Mouse (Mus musculus): Measurements from ENCODE around the gene Serbp1. TPM values are rescaled to one million over a fixed set of nuclear protein-coding genes. Genes with fewer than 3 reads are reported as not detected.
A peak's percentile ranks its signal among the peaks of the same experiment; 100 is the strongest.

Serbp1 gene
- total RNA-seq, 4 experiments from 2014 or later = 151 to 223 (median 185) TPM

DNA sequence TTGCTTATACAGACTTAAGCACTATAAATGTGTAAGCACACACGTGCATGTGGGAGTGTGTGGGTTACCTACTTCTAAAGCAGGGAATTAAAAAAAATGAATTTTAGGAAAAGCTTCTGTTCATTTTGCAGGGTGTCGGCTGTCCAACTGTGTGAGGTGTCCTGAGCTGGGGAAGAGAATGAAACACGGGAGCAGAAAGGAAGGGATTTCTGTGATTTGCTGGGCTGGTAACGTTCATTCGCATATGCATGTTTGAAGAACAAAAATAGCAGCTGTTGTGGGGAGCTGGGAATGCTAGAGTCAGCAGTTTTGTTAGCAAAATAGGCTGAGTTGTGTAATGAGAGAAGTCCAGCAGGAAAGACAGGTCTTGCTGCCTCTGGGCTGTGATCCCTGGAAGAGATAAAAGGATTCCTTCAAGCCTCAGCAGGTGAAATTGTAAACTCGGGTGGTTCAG, 62.8 kb downstream of the Serbp1 start:
- DNase-seq (ENCODE audit: low spot score in 2 of 2) = peak in 1 of 2 experiments; percentile 53

- DNase-seq (ENCODE audit: low spot score in 2 of 2) = no peak
These were observed 63.3 kb downstream of the Serbp1 start for GRCm38 (mm10) chr6:67301230-67301629.

GRCm38 (mm10) chr6:67302471-67302870, 64.5 kb downstream of the Serbp1 start:
- DNase-seq (ENCODE audit: low spot score in 2 of 2) = no peak

DNA sequence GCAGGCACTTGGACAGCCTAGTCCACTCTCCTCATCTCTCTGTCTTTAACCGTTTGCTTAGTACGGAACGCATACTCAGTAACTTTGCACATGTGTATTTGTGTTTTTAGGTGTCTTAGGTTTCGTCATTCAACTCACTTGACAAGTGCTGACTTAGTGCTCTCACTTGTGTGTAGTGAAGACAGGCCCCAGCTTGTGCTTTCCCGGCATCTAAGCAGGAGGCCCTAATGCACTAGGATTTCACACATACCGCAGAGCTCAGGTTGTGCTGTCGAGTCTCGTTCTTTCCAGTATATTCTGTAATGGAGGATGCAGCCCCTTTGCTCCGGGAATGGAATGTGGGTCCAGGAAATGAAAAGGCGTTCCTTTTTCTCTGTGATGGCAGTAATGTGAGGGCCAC, 65.2 kb downstream of the Serbp1 start:
- no peak for DNase-seq (ENCODE audit: low spot score in 2 of 2)

DNA sequence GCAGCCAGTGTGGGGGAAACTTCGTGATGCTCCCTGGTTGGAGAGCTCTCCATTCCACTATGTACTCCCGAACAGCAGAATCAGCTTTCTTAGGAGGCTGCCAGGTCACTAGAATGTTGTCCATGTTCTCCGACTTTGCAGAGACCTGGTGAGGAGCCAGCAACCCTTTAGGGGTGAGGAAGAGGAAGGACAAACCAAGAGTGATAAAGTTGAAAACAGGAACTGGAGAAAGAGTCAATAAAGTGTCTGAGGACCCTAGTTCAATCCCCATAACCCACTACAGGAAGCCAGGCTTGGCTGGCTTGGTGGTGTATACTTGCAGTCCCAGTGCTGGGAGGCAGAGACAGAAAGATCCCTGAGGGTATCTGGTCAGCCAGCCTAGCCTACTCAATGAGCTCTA, 71.0 kb downstream of the Serbp1 start:
- no peak for DNase-seq (ENCODE audit: low spot score in 2 of 2)

DNA sequence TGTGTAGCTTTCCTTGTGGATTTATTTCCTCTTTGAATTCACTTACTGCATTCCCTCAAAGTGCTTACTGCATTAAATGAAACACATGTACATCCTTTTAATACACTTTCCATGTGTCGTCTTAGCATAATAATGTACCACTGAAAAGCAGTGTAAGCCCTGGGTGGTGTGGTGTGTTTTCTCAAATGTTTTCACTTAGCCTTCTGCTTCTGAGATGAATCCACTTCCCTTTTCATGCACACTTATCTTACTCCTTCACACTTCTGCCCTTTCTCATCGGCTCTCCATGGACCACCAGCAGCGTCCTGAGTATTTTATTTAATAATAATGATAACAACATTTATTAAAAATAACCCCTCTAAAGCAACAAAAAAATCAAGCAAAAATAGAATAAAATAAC, 71.8 kb downstream of the Serbp1 start:
- no peak for DNase-seq (ENCODE audit: low spot score in 2 of 2)

- no peak for DNase-seq (ENCODE audit: low spot score in 2 of 2)
These were observed 76.7 kb downstream of the Serbp1 start for GRCm38 (mm10) chr6:67314697-67315096.

DNA sequence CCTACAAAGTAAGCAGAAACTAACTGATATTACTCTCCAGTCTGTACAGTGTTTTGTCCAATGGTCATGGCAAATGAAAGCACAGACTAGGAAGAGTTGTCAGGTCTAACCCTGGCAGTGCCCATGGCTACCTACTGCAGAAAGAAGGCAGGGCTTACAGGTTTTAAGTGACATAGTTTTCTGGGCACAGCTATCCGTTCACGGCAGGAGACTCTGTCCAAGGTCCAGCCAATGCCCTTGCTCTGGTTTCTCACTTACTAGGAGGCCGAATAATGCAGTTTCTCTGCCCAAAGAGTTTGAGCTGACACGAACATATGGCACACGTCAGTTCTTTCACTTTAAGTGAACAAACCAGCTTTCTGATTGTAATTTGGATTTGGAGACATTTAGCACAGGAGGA, 79.1 kb downstream of the Serbp1 start:
- DNase-seq (ENCODE audit: low spot score in 2 of 2) = no peak

- DNase-seq (ENCODE audit: low spot score in 2 of 2) = no peak
These were observed 79.9 kb downstream of the Serbp1 start for GRCm38 (mm10) chr6:67317827-67318338.

- DNase-seq (ENCODE audit: low spot score in 2 of 2) = peak; percentile 41 to 43
These were observed 80.5 kb downstream of the Serbp1 start for GRCm38 (mm10) chr6:67318451-67318850.

DNA sequence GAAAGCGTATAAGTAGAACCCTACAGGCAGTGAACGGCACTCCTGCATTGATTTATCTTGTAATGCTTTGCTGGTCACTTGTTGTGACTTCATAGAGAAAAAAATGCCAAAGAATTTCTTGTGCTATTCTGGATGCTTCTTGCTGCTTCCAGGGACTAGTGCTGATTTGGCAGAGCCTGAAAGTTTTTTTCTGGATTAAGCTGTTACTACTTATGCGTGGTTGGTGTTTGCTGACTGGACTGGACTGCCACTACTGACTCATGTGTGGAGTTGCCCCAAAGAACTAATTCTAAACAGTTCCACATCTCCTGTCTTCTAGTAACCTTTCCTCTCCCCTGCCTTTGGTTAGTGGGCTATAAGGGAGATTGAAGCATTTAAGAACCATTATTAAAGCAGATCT, 85.8 kb downstream of the Serbp1 start:
- no peak for DNase-seq (ENCODE audit: low spot score in 2 of 2)

GRCm38 (mm10) chr6:67337943-67338342, 100.0 kb downstream of the Serbp1 start:
- no peak for DNase-seq (ENCODE audit: low spot score in 2 of 2)

DNA sequence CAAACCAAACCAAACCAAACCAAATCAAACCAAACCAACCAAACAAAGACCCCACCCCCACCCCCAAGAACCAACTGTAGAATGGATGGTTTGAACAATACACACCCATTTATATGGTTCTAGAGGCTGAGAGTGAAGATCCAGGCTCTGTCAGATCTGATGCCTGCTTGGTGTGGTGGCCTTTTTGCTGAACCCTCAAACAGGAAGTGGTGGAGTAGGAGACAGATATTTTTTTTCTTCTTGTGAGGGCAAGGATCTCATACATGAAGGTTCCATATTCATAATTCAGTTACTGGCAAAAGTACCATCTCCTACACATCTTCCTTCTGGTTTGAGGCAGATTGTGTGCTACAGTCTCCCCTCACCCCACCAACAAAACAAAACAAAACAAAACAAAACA, 101.5 kb downstream of the Serbp1 start:
- no peak for DNase-seq (ENCODE audit: low spot score in 2 of 2)

Other genes starting within 250 kb of the Serbp1 start
- gene Gadd45a, start 200.7 kb upstream of the Serbp1 start, total RNA-seq (2022) = 10 to 100 TPM in 1 of 4 experiments, 1 to 10 TPM in 3; 6.9 to 10.0 (median 8.6) TPM
- gene Il12rb2, start 138.0 kb downstream of the Serbp1 start, total RNA-seq (2022) = under 1 TPM in 3 of 4 experiments, not detected in 1; 0.14 to 0.19 (median 0.16) TPM